Mouse (Mus musculus) B cell, adult 67 days (primary cell): ENCODE results near the gene Mllt6. TPM values are rescaled to one million over a fixed set of nuclear protein-coding genes. Genes with fewer than 3 reads are reported as not detected.

Experiments used
- total RNA-seq, 2 experiments: library from RNA; stranded (reverse); gene quantifications; 4 replicates each; pipeline ENCODE4 v1.2.4; 2023

Mllt6 gene
- total RNA-seq: 100 to 1,000 TPM; 186 to 189 TPM

GRCm38 (mm10) chr11:97662893-97663527 lies at the start of gene Mllt6:
Mllt6 (plus strand) TSS chr11:97663414.

GRCm38 (mm10) chr11:97629576-97629975 lies 33.6 kb upstream of the Mllt6 start, which contains the start of gene Epop:
Epop (minus strand) TSS chr11:97629702.

GRCm38 (mm10) chr11:97685613-97686321 lies 22.6 kb downstream of the Mllt6 start, which contains the start of gene Cisd3:
Cisd3 (plus strand) TSS chr11:97685826.

GRCm38 (mm10) chr11:97700003-97700745 lies 37.0 kb downstream of the Mllt6 start, which contains the start of gene Pcgf2:
Pcgf2 (minus strand) TSS chr11:97700497.

GRCm38 (mm10) chr11:97703039-97703826 lies 40.0 kb downstream of the Mllt6 start, which contains the start of gene Psmb3:
Psmb3 (plus strand) TSS chr11:97703399.

Other genes starting within 250 kb of the Mllt6 start
- under 1 TPM; 0.33 to 0.38 TPM for gene Arhgap23, start 247.9 kb upstream of the Mllt6 start, total RNA-seq
- not detected for gene 4933428G20Rik, start 163.1 kb upstream of the Mllt6 start, total RNA-seq
- under 1 TPM in 1 of 2 experiments, not detected in 1; 0.23 TPM for gene Srcin1, start 87.2 kb upstream of the Mllt6 start, total RNA-seq
- gene Epop, start 33.7 kb upstream of the Mllt6 start, total RNA-seq: 1 to 10 TPM; 4.0 to 6.5 TPM
- gene Cisd3, start 22.4 kb downstream of the Mllt6 start, total RNA-seq: 10 to 100 TPM; 51.3 to 57.5 TPM
- gene Pcgf2, start 37.1 kb downstream of the Mllt6 start, total RNA-seq: under 1 TPM in 1 of 2 experiments, not detected in 1; 0.46 TPM
- 100 to 1,000 TPM; 119 to 126 TPM for gene Psmb3, start 40.0 kb downstream of the Mllt6 start, total RNA-seq
- 10 to 100 TPM; 66.2 to 71.1 TPM for gene Pip4k2b, start 81.3 kb downstream of the Mllt6 start, total RNA-seq
- gene Cwc25, start 103.1 kb downstream of the Mllt6 start, total RNA-seq: 10 to 100 TPM; 48.1 to 56.0 TPM
- not detected for gene 1700001P01Rik, start 112.5 kb downstream of the Mllt6 start, total RNA-seq
- 1,000 to 10,000 TPM; 1,852 to 1,894 TPM for gene Rpl23, start 119.0 kb downstream of the Mllt6 start, total RNA-seq
- gene Lasp1, start 135.6 kb downstream of the Mllt6 start, total RNA-seq: 10 to 100 TPM; 71.1 to 77.0 TPM
- gene B230217C12Rik, start 177.4 kb downstream of the Mllt6 start, total RNA-seq: under 1 TPM; 0.36 to 0.41 TPM
- 1 to 10 TPM; 1.3 to 2.3 TPM for gene Fbxo47, start 220.7 kb downstream of the Mllt6 start, total RNA-seq